Mouse (Mus musculus): ENCODE measurements around the gene Plb1.

DNA sequence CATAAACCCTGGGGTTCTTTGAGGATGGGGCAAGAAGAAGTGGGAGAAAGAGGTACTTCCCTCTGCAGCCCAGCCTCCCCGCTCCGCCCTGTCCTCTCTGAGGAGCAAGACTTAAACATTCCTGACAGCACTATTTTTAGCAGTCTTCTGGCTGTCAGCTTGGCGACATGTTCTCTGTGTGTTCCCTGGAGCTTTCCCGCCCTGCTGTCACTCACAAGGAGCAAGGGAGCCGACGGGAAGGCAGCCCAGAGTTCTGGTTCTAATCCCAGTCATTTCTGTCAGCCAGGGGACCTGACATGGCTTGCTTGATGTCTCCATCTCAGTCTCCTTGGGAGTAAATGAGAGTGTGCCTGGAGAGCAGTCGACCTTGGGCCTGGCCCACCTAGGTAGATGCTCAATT lies 40.0 kb downstream of the Plb1 start:
- TF ChIP-seq CTCF (IDR thresholded peaks at IDR 0.05; ENCODE audit: control insufficient read depth, insufficient read depth, insufficient read length) = no peak
- TF ChIP-seq MYOD1 (IDR thresholded peaks at IDR 0.05; ENCODE audit: control insufficient read depth, insufficient read length, low read depth) = no peak

Measured in C2C12 (cell line).